Mouse (Mus musculus) stomach, postnatal 0 days (tissue): ENCODE measurements at regions not wholly inside any gene's neighbourhood (a gene's known extent, or its start where the extent isn't known, plus 50 kb on each side); places are given as distances from the start of the nearest gene placed in this dataset.

Experiments used
- CTCF ChIP-seq: IDR thresholded peaks from 2 replicates; pipeline ENCODE4 v1.5.1; 2016; ENCODE audit warnings: antibody characterized with exemption, low read depth, mild to moderate bottlenecking, moderate library complexity
- EP300 ChIP-seq: optimal IDR thresholded peaks from 2 replicates; pipeline ENCODE3; 2016; ENCODE audit warnings: antibody characterized with exemption

DNA sequence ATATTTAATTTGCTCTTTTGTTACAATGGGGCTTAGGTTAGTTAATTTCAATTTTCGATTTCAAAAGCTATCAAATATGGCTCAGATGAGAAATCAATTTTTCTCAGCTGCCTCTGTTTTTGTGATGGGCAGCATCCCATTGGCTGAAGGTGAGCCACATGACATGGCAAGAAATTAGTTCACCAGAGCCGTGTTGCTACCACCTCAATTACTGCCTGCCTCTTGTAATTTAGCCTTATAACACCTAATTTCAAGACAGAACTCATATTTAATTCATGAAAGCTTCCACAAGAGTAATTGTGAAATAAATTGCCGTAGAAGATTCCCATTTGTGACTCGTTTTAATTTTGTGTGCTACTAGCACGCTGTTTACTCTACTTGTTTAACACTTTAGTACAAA lies 262.9 kb downstream of the Nr2f2 start:
- no peak for TF ChIP-seq CTCF
- TF ChIP-seq EP300: no peak
